Mouse (Mus musculus): Measurements from ENCODE around the gene Hoxb8.

DNA sequence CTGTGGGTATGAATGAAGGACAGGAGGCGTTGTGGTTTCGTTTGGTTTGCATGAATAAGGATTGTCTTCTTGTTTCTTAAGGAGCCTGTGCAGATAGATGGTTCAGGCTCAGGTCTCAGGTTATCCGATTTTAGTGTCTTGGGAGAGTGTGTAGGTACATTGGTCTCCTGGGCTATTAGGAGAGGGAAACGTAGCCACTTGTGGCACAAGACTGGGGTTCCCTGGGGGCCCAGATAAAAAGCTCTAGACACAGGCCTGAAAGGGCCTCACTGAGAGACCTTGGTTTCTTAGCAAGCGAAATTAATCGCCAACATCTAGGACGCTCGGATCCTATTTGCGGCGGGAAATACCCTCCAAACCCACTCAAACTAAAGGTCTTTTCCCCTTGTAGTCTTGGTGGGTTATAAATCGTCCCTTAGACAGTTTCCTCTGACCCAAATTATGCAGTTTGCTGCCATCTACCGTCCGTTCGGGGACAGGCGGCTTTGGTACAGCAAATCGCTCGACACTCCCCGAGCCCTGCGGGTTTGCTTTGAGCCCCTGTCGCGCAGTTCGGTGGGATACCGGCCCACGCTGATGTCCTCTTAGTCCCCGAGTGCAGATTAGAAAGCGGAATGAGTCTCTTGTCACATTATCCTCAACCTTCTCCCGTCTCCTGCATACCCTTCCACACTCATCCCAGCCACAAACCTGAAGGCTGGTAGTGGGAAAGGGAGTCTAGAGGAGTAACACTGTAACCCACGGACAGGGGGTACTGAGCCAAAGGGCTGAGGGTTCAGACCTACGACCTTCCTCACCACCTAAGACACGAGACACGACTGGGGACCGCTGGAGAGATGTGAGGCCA, 12.8 kb downstream of the Hoxb8 start:
- TF ChIP-seq HCFC1 (IDR thresholded peaks at IDR 0.05; ENCODE audit: borderline replicate concordance, insufficient read depth, low read length) (no peak), ZNF384 (IDR thresholded peaks at IDR 0.05; ENCODE audit: low read depth, low read length) (no peak), MAFK (IDR thresholded peaks at IDR 0.05; ENCODE audit: insufficient read depth, low read depth, low read length) (no peak)
